Mouse (Mus musculus) erythroblast, embryonic 14.5 days (primary cell): ENCODE measurements at regions not wholly inside any gene's neighbourhood (a gene's known extent, or its start where the extent isn't known, plus 50 kb on each side); places are given as distances from the start of the nearest gene placed in this dataset.

Experiments
- GATA1 ChIP-seq: IDR thresholded peaks from 2 replicates; pipeline ENCODE4 v1.6.1; 2012; ENCODE audit warnings: low read length, inconsistent platforms, mixed read lengths
- TAL1 ChIP-seq: IDR thresholded peaks from 3 replicates; pipeline ENCODE4 v1.6.1; 2012; ENCODE audit warnings: low read length, inconsistent platforms, mixed read lengths

- TF ChIP-seq GATA1 (no peak), TAL1 (no peak)
Measured at GRCm38 (mm10) chr1:137218611-137219010, 258.4 kb upstream of the Nr5a2 start.
